Mouse (Mus musculus): ENCODE data around the gene Cacfd1.

- no peak for TF ChIP-seq POLR2A (IDR thresholded peaks at IDR 0.05; ENCODE audit: borderline replicate concordance, insufficient read depth, low read length)
- no peak for TF ChIP-seq CTCF (IDR thresholded peaks at IDR 0.05; ENCODE audit: borderline replicate concordance, insufficient read depth, low read depth, low read length)
Measured at GRCm38 (mm10) chr2:27069646-27070045, 59.9 kb downstream of the Cacfd1 start.
